Mouse (Mus musculus) forebrain, embryonic 14.5 days (tissue): ENCODE results near the gene Mmab. TPM values are rescaled to one million over a fixed set of nuclear protein-coding genes. Genes with fewer than 3 reads are reported as not detected.

Experiments
- ATAC-seq: fragments of 200-750 bp; cut with Nextera tagmentation; 2 replicates; pipeline ENCODE4 v1.8.0; 2017; ENCODE audit warnings: mild to moderate bottlenecking, moderate library complexity
- DNase-seq: peaks from one replicate; pipeline ENCODE4 v3.0.0-alpha.2; 2015; ENCODE audit warnings: low spot score
- H3K27ac ChIP-seq: fragments of 300-500 bp; sonication (generic); 2 replicates; pipeline ENCODE4 v1.5.1; 2014; ENCODE audit warnings: low read depth, mild to moderate bottlenecking, control low read depth, low read length, moderate library complexity
- H3K27me3 ChIP-seq: fragments of 300-500 bp; sonication (generic); replicated peaks from 2 replicates; pipeline ENCODE4 v1.6.1; 2014; ENCODE audit warnings: low read length, control low read depth, mixed read lengths; ENCODE audit not compliant: control insufficient read depth, insufficient read depth
- H3K36me3 ChIP-seq: fragments of 300-500 bp; sonication (generic); 2 replicates; pipeline ENCODE4 v1.6.1; 2014; ENCODE audit warnings: low read length, control low read depth; ENCODE audit not compliant: control insufficient read depth, insufficient read depth
- H3K4me1 ChIP-seq: fragments of 300-500 bp; sonication (generic); 2 replicates; pipeline ENCODE4 v1.6.1; 2014; ENCODE audit warnings: antibody characterized with exemption, low read length, control low read depth; ENCODE audit not compliant: control insufficient read depth, insufficient read depth
- H3K4me2 ChIP-seq: fragments of 300-500 bp; sonication (generic); 2 replicates; pipeline ENCODE4 v1.6.1; 2014; ENCODE audit warnings: mild to moderate bottlenecking, control low read depth, low read length
- H3K4me3 ChIP-seq: fragments of 300-500 bp; sonication (generic); 2 replicates; pipeline ENCODE4 v1.5.1; 2014; ENCODE audit warnings: low read depth, low read length, control low read depth
- H3K9ac ChIP-seq: fragments of 300-500 bp; sonication (generic); 2 replicates; pipeline ENCODE4 v1.6.1; 2014; ENCODE audit warnings: mild to moderate bottlenecking, low read length, control low read depth, moderate library complexity
- H3K9me3 ChIP-seq: fragments of 300-500 bp; sonication (generic); replicated peaks from 2 replicates; pipeline ENCODE4 v1.6.1; 2016; ENCODE audit warnings: low read length, control low read depth, mixed read lengths; ENCODE audit not compliant: control insufficient read depth
- WGBS: fragments of 180-500 bp; shearing (Covaris S2); extraction: QIAGEN DNeasy Blood & Tissue Kit; methylation state at CpG from one replicate; pipeline ENCODE4 v1.1.7; 2014; 5-methylcytosine and 5-hydroxymethylcytosine counted together
- polyA plus RNA-seq: library from polyadenylated mRNA; unstranded; fragments of >200 nt; fragmentation: Nextera tagmentation; extraction: Ambion mirVana; gene quantifications from 2 replicates; pipeline ENCODE4 v1.2.1, GENCODE M21; 2014

Gene Mmab
- polyA plus RNA-seq, 1 experiment from 2014 or later = 18.2 TPM

GRCm38 (mm10) chr5:114468007-114468406 lies 24.1 kb upstream of the Mmab start:
- Histone ChIP-seq H3K27ac (peak overlapping the region; percentile 88), H3K4me2 (peak overlapping the region; percentile 44), H3K36me3 (no peaks in the 10 kb centered on the region), H3K9ac (peak overlapping the region; percentile 4; the same call in 1 of the 2 replicates), H3K4me1 (peaks cover 21% of the 10 kb centered on the region), H3K9me3 (no peaks in the 10 kb centered on the region), H3K27me3 (peaks cover 4% of the 10 kb centered on the region; the same call in 1 of the 2 replicates), H3K4me3 (no peak overlapping the region)
- ATAC-seq = 0 out of 2 replicates have a peak, but pooled peaks have one; percentile 9
- DNase-seq = no peak
- WGBS = 27% methylated on average over 4 of the region's 4 CpGs

GRCm38 (mm10) chr5:114467430-114467829 lies 23.6 kb upstream of the Mmab start:
- H3K9ac ChIP-seq = peak overlapping the region; percentile 29; the same call in 1 of the 2 replicates
- peak overlapping the region; percentile 88 for H3K27ac ChIP-seq
- H3K4me2 ChIP-seq = peak overlapping the region; percentile 44
- 0% methylated on average over 8 of the region's 13 CpGs for WGBS
- DNase-seq (peak; percentile 96), ATAC-seq (peak; percentile 92)
- no peaks in the 10 kb centered on the region for H3K36me3 ChIP-seq
- H3K4me1 ChIP-seq = peaks cover 21% of the 10 kb centered on the region
- H3K27me3 ChIP-seq = peaks cover 4% of the 10 kb centered on the region; the same call in 1 of the 2 replicates
- H3K4me3 ChIP-seq = peak overlapping the region; percentile 10
- no peaks in the 10 kb centered on the region for H3K9me3 ChIP-seq

- no peak for DNase-seq
- ATAC-seq = peak; percentile 56
Observed at GRCm38 (mm10) chr5:114467019-114467418, 23.2 kb upstream of the Mmab start.

GRCm38 (mm10) chr5:114465641-114466040 lies 21.8 kb upstream of the Mmab start:
- no peak for ATAC-seq
- WGBS = 77% methylated on average over 7 of the region's 7 CpGs
- no peaks in the 10 kb centered on the region; the same call in 1 of the 2 replicates for H3K27me3 ChIP-seq

More at GRCm38 (mm10) chr5:114467019-114467418, 23.2 kb upstream of the Mmab start:
- H3K4me1 ChIP-seq = peaks cover 21% of the 10 kb centered on the region
- H3K4me2 ChIP-seq = peak overlapping the region; percentile 44
- peak overlapping the region; percentile 88 for H3K27ac ChIP-seq
- H3K9me3 ChIP-seq = no peaks in the 10 kb centered on the region
- peak overlapping the region; percentile 10 for H3K4me3 ChIP-seq
- 1% methylated on average over 11 of the region's 11 CpGs for WGBS
- H3K27me3 ChIP-seq = peaks cover 3% of the 10 kb centered on the region; the same call in 1 of the 2 replicates
- peak overlapping the region; percentile 29; the same call in 1 of the 2 replicates for H3K9ac ChIP-seq
- no peaks in the 10 kb centered on the region for H3K36me3 ChIP-seq

GRCm38 (mm10) chr5:114464561-114464960 lies 20.7 kb upstream of the Mmab start:
- Histone ChIP-seq H3K4me1 (peaks cover 21% of the 10 kb centered on the region), H3K9me3 (no peaks in the 10 kb centered on the region), H3K9ac (no peak overlapping the region), H3K4me2 (no peak overlapping the region), H3K4me3 (no peak overlapping the region), H3K27ac (no peak overlapping the region; the same call in 1 of the 2 replicates), H3K27me3 (no peaks in the 10 kb centered on the region; the same call in 1 of the 2 replicates), H3K36me3 (no peaks in the 10 kb centered on the region)
- ATAC-seq (no peak), DNase-seq (no peak)
- 79% methylated on average over 2 of the region's 2 CpGs for WGBS

More at GRCm38 (mm10) chr5:114465641-114466040, 21.8 kb upstream of the Mmab start:
- no peaks in the 10 kb centered on the region for H3K36me3 ChIP-seq
- H3K9ac ChIP-seq = peak overlapping the region; percentile 37; the same call in 1 of the 2 replicates
- DNase-seq = no peak
- no peak overlapping the region for H3K4me2 ChIP-seq
- H3K9me3 ChIP-seq = no peaks in the 10 kb centered on the region
- no peak overlapping the region for H3K27ac ChIP-seq
- H3K4me3 ChIP-seq = no peak overlapping the region
- peaks cover 21% of the 10 kb centered on the region for H3K4me1 ChIP-seq

- WGBS = 69% methylated on average over 24 of the region's 24 CpGs
- Histone ChIP-seq H3K4me2 (no peak overlapping the region), H3K9me3 (no peaks in the 10 kb centered on the region), H3K9ac (no peak overlapping the region), H3K27me3 (no peaks in the 10 kb centered on the region; the same call in 1 of the 2 replicates), H3K27ac (no peak overlapping the region), H3K4me3 (no peak overlapping the region), H3K36me3 (0 out of 2 replicates have a peak, but pooled peaks cover 3% of the 10 kb centered on the region), H3K4me1 (peaks cover 14% of the 10 kb centered on the region)
- ATAC-seq (no peak), DNase-seq (no peak)
Observed at GRCm38 (mm10) chr5:114462067-114463040, 18.5 kb upstream of the Mmab start.

GRCm38 (mm10) chr5:114461238-114461637 lies 17.4 kb upstream of the Mmab start:
- peaks cover 6% of the 10 kb centered on the region for H3K4me1 ChIP-seq
- H3K4me3 ChIP-seq = no peak overlapping the region
- whole genome bisulfite sequencing = 7% methylated on average over 7 of the region's 7 CpGs
- peak; percentile 49 for ATAC-seq
- no peaks in the 10 kb centered on the region for H3K9me3 ChIP-seq
- H3K27me3 ChIP-seq = no peaks in the 10 kb centered on the region; the same call in 1 of the 2 replicates
- DNase-seq = peak; percentile 81
- no peak overlapping the region for H3K27ac ChIP-seq
- 0 out of 2 replicates have a peak, but pooled peaks cover 3% of the 10 kb centered on the region for H3K36me3 ChIP-seq
- H3K4me2 ChIP-seq = no peak overlapping the region
- no peak overlapping the region for H3K9ac ChIP-seq

GRCm38 (mm10) chr5:114456995-114457605 lies 13.2 kb upstream of the Mmab start:
- H3K4me3 ChIP-seq = no peak overlapping the region
- ATAC-seq = no peak
- WGBS = 83% methylated on average over 16 of the region's 16 CpGs

More at GRCm38 (mm10) chr5:114456995-114457605, 13.2 kb upstream of the Mmab start:
- H3K4me2 ChIP-seq = no peak overlapping the region
- H3K4me1 ChIP-seq = no peaks in the 10 kb centered on the region
- no peak for DNase-seq
- H3K27me3 ChIP-seq = no peaks in the 10 kb centered on the region
- no peak overlapping the region for H3K9ac ChIP-seq
- H3K27ac ChIP-seq = no peak overlapping the region
- peaks cover 17% of the 10 kb centered on the region for H3K36me3 ChIP-seq
- no peaks in the 10 kb centered on the region for H3K9me3 ChIP-seq
